Mouse (Mus musculus) heart, embryonic 10.5 days (tissue): ENCODE measurements around the gene Raly. TPM values are rescaled to one million over a fixed set of nuclear protein-coding genes. Genes with fewer than 3 reads are reported as not detected.

Experiments used
- DNase-seq: peaks from one replicate; pipeline ENCODE4 v3.0.0-alpha.2; 2017; ENCODE audit warnings: low spot score
- H3K27ac ChIP-seq: fragments of 300-500 bp; sonication (generic); 2 replicates; pipeline ENCODE4 v1.5.1; 2016; ENCODE audit warnings: mild to moderate bottlenecking
- H3K27me3 ChIP-seq: fragments of 300-500 bp; sonication (generic); 2 replicates; pipeline ENCODE4 v1.6.1; 2016; ENCODE audit warnings: mild to moderate bottlenecking; ENCODE audit not compliant: poor library complexity, insufficient read depth, severe bottlenecking
- H3K36me3 ChIP-seq: fragments of 300-500 bp; sonication (generic); 2 replicates; pipeline ENCODE4 v1.6.1; 2016; ENCODE audit warnings: mild to moderate bottlenecking, moderate library complexity
- H3K4me1 ChIP-seq: fragments of 300-500 bp; sonication (generic); 2 replicates; pipeline ENCODE4 v1.6.1; 2016; ENCODE audit warnings: mild to moderate bottlenecking
- H3K4me3 ChIP-seq: fragments of 300-500 bp; sonication (generic); 2 replicates; pipeline ENCODE4 v1.5.1; 2016; ENCODE audit warnings: mild to moderate bottlenecking, moderate library complexity
- H3K9me3 ChIP-seq: fragments of 300-500 bp; sonication (generic); 2 replicates; pipeline ENCODE4 v1.6.1; 2016; ENCODE audit warnings: mild to moderate bottlenecking, moderate library complexity
- WGBS: fragments of 180-500 bp; shearing (Covaris S2); methylation state at CpG from one replicate; pipeline ENCODE4 v1.1.7; 2016; 5-methylcytosine and 5-hydroxymethylcytosine counted together
- polyA plus RNA-seq: library from polyadenylated mRNA; unstranded; fragments of >200 nt; fragmentation: Nextera tagmentation; extraction: Ambion mirVana; gene quantifications from 2 replicates; pipeline ENCODE4 v1.2.1, GENCODE M21; 2016

Gene Raly
- 36.3 and 48.9 TPM in 2 replicates for polyA plus RNA-seq

DNA sequence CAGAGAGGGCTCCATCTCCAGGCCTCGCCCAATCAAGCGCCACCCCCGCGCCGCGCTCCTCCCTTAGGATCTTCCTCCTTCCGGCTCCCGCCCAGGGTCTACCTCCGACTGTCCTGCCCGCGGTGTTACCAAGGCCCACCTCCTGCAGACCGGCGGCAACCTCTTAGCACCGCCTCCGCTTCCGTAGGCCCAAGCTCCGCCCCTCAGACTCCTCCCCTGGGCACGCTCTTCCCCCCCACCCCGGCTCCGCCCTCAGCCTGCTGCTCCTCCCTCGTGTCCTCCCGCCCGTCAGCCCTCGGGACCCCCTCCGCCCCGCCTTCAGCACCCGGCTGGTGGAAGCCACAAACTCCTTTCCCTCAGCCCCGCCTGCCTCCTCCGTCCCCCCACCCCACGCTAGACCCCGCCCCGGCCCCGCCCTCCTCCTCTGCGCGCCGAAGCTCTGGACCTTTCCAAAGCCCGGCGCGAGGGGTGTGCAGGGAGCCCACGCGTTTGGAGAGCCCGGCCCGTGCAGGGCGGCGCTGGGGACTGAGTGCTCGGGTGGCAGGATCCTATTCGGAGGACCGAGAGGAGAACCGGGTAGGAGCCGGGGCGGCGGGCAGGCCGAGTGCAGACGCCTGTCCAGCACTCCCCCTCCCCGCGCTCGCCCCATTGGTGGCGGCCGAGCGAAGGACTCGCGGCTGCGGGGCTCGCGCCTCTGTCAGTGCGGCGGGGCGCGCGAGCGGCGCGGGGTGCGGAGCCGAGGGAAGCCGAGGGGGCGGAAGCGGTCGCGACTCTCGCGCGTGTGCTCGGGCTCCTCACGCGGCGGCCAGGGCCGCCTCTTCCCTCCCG lies at the start of gene Raly, which contains the start of gene a:
Gene Raly (plus strand): TSS at position 441 of the 828 bp plus-strand sequence.
Gene a (plus strand): TSS at position 747 of the 828 bp plus-strand sequence.
- Histone ChIP-seq H3K4me3 (peak within 1 kb of the TSS; percentile 89), H3K9me3 (no peaks in the 10 kb centered on the region), H3K27me3 (no peaks in the 10 kb centered on the region), H3K36me3 (no peaks in the 10 kb centered on the region), H3K4me1 (peaks cover 60% of the 10 kb centered on the region), H3K27ac (peak within 1 kb of the TSS; percentile 98)
- under 1% methylated on average over 89 of the region's 89 CpGs for WGBS
- DNase-seq: peak; percentile 100

DNA sequence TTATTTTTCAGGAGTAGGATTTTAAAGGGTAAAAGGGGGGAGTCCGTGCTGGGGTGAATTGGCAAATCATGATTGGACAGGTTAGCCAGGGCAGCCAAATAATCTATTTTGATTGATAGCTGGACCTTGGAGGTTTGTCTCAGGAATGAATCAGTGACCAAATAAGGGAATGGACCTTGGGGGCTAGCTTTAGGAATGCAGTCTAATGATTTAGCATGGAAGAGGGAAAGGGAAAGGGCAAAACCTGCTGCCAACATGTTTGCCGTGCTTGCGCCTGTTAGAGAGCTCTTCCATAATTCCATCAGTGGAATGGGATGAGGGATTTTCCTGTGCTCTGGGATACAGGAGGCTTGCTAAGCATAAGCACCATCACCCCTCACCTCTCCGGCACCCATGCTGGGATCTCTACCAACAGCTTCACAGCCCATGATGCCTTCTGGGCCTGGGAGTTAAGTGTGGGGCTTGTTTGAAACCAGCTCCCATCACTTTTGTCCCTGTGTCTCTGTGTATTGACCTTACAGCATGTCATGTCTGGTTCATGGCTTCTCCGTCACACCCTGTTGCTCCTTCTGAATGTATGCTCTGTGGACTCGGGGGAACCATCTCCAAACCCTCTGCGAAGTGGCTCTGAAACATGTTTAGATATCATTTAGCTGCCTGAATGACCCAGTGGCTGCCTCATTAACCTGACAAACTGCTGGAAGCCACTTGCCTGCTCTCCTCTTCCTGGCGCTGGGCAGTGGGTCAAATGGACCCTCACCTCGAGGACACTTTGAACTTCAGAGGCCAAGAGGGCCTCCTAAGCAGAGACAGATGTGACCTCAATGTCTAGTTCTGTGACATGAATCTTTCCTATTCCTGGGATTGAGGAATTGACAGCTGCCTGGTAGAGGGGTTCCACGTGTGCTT lies 47.7 kb upstream of the Raly start:
- Histone ChIP-seq H3K27me3 (no peaks in the 10 kb centered on the region), H3K9me3 (no peaks in the 10 kb centered on the region), H3K27ac (no peak overlapping the region), H3K4me1 (peaks cover 8% of the 10 kb centered on the region; the same call in 1 of the 2 replicates), H3K36me3 (no peaks in the 10 kb centered on the region), H3K4me3 (no peak overlapping the region)
- 69% methylated on average over 10 of the region's 10 CpGs for WGBS
- DNase-seq: no peak

DNA sequence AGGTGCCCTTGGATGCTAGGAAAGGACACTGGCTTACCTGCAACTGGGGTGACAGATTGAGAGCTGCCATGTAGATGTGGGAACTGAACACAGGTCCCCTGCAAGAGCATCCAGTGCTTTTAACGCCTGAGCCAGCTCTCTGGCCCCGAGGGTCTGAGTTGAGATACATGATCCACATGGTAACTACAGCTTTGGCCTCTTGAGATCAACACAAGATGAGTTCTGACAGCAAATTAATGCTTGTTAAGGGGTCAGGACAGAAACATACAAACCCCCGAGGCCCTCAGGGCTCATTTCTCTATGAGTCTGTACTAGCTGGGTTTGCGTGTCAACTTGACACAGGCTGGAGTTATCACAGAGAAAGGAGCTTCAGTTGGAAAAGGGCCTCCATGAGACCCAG lies 47.0 kb upstream of the Raly start:
- Histone ChIP-seq H3K4me1 (peaks cover 8% of the 10 kb centered on the region; the same call in 1 of the 2 replicates), H3K4me3 (no peak overlapping the region), H3K36me3 (no peaks in the 10 kb centered on the region), H3K9me3 (no peaks in the 10 kb centered on the region), H3K27ac (no peak overlapping the region), H3K27me3 (no peaks in the 10 kb centered on the region)
- no peak for DNase-seq
- 77% methylated on average over 4 of the region's 4 CpGs for WGBS

DNA sequence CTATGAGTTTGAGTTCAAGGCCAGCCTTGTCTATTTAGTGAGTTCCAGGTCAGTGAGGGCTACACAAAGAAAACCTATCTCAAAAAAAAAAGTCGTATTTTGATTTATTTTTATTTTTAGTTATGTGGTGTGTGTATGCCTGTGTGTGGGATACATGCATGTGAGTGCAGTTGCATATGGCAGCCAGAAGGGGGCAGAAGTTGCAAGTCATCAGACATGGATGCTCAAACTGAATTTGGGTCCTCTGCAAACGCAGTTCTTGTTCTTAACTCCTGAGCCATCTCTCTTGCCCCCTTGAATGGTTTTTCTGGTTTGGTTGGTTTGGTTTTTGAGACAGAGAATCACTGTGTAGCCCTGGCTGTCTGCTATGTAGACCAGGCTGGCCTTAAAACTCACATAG lies 42.5 kb upstream of the Raly start:
- DNase-seq: no peak
- Histone ChIP-seq H3K9me3 (no peaks in the 10 kb centered on the region), H3K4me3 (no peak overlapping the region), H3K36me3 (no peaks in the 10 kb centered on the region), H3K27ac (no peak overlapping the region), H3K4me1 (peaks cover 1% of the 10 kb centered on the region; the same call in 1 of the 2 replicates), H3K27me3 (no peaks in the 10 kb centered on the region)
- 82% methylated on average over 2 of the region's 2 CpGs for WGBS

DNA sequence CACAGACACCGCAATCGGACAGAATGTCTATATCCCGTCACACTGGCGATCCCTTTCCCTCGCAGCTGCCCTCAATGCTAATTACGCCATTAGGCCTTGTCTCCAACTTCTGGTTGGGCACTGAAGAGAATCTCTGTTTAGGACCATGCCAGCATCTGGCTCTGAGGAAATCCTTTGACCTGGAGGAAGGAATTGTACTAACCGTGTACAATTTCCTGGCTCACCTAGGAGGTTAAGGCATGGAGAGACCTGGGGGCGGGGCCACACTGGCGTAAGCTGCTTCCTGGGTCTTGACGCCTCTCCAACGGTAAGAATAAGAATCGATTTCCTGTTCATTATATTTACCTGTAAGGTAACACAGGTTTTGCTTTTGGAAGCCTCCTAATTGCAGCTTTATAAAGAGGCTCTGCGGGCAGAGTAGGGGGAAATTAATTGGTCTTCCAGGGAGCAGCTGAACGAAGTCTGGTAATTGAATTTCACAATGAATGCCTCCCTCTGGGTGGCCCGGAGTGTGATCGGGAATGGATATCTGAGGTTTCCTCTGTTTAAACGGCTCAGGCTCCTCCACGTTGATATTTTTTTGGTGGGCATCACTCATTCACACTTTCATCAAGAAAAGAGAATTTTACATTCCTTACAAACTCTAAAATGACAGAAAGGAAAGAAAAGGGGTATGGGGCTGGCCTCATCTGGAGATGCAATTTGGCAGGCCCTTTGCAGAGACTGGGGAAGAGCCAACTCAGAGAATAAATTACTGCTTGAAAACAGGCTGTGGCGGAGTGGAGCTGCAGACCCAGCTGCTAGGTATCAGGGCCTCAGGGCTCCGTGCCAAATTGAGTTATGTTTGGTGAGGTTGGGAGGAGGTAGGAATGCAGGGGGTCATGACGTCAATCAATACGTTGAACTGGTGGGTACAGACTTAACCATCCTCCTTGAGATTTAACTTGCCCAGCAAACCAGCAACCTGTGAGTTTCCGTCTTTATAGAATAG lies 41.6 kb upstream of the Raly start:
- H3K9me3 ChIP-seq: no peaks in the 10 kb centered on the region
- H3K36me3 ChIP-seq: no peaks in the 10 kb centered on the region
- H3K27me3 ChIP-seq: no peaks in the 10 kb centered on the region
- 67% methylated on average over 23 of the region's 23 CpGs for WGBS
- H3K4me1 ChIP-seq: no peaks in the 10 kb centered on the region
- DNase-seq: no peak
- no peak overlapping the region for H3K27ac ChIP-seq
- no peak overlapping the region for H3K4me3 ChIP-seq

DNA sequence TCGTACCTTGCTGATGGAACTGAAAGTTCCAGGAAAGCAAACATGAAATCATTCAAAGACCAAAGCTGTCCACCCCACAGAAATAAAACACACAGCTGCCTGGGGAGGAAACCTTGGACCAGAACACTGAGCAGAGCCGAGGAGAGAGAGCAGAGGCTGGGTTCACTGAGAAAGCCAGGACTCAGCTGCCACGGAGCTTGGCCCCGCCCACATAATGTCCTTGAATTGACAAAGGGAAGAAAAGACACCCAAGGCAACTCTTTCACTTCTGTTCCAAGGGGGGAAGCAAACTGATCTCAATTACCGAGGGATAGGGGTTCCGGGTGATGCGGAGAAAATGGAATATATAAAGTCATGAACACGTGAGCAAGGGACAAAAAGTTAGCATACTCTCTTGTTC lies 39.0 kb upstream of the Raly start:
- Histone ChIP-seq H3K36me3 (no peaks in the 10 kb centered on the region), H3K27me3 (no peaks in the 10 kb centered on the region), H3K4me1 (no peaks in the 10 kb centered on the region), H3K27ac (no peak overlapping the region), H3K4me3 (no peak overlapping the region), H3K9me3 (no peaks in the 10 kb centered on the region)
- DNase-seq: no peak
- WGBS: 67% methylated on average over 8 of the region's 8 CpGs

DNA sequence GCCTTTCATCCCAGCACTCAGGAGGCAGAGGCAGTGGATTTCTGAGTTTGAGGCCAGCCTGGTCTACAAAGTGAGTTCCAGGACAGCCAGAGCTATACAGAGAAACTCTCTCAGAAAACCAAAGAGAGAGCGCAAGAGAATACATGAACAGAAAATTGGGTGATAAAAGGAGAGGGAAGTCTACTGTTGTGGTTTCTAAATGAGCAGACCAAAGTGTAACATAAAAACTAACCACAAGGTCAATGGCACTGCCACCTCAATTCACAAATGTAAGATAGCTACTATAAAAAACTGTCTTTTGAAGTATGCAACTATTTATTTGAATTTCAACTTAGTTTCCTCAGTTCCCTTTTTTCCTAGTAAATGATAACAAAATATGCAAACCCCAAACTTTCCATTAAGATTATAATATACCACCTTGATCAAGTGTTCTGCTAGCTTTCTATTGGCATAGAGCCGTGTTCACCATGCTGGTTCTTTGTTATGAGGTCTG lies 36.8 kb upstream of the Raly start:
- Histone ChIP-seq H3K4me3 (no peak overlapping the region), H3K9me3 (no peaks in the 10 kb centered on the region), H3K36me3 (no peaks in the 10 kb centered on the region), H3K27ac (no peak overlapping the region), H3K4me1 (no peaks in the 10 kb centered on the region), H3K27me3 (no peaks in the 10 kb centered on the region)
- 86% methylated on average over 2 of the region's 2 CpGs for WGBS
- DNase-seq: no peak

DNA sequence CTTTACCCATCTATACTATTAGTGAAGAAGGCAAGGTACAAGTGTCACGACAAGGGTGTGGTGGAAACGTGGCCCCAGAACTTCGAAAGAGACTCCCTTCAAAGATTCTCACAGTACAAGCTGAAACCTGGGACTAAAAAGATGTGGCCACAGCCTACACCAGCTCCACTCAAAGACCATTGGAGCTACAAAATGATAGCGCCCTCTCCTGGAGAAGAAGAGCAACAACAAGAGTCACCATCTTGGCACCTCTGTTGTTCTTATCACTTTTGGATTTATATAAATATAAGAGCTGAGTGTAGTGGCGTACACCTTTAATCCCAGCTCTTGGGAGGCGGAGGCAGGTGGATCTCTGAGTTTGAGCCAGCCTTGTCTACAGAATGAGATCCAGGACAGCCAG lies 35.1 kb upstream of the Raly start:
- 57% methylated on average over 6 of the region's 6 CpGs for WGBS
- no peak for DNase-seq
- Histone ChIP-seq H3K27me3 (no peaks in the 10 kb centered on the region), H3K36me3 (no peaks in the 10 kb centered on the region), H3K4me1 (no peaks in the 10 kb centered on the region), H3K27ac (no peak overlapping the region), H3K9me3 (no peaks in the 10 kb centered on the region), H3K4me3 (no peak overlapping the region)

DNA sequence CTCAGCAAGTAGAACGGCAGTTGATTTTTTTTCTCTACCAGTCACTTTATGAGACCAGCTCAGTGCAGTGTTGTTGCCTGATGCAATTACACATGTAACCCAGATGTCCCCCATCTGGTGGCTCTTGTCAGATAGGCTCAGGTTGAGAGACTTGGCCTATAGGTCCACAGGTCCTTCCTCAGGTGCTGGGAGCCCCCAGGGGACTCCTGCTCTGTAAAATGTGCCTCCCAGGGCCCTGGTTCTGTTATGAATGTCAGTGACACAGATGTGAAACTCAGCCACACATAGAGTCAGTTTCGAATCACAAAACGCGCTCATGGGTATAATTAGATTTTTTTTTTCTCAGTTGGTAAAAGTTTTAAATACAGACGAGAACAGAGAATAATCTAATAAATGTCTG lies 33.2 kb upstream of the Raly start:
- H3K27me3 ChIP-seq: no peaks in the 10 kb centered on the region
- H3K36me3 ChIP-seq: no peaks in the 10 kb centered on the region
- H3K4me3 ChIP-seq: no peak overlapping the region
- DNase-seq: no peak
- no peaks in the 10 kb centered on the region for H3K9me3 ChIP-seq
- 90% methylated on average over 5 of the region's 5 CpGs for WGBS
- H3K27ac ChIP-seq: no peak overlapping the region
- peaks cover 4% of the 10 kb centered on the region; the same call in 1 of the 2 replicates for H3K4me1 ChIP-seq

DNA sequence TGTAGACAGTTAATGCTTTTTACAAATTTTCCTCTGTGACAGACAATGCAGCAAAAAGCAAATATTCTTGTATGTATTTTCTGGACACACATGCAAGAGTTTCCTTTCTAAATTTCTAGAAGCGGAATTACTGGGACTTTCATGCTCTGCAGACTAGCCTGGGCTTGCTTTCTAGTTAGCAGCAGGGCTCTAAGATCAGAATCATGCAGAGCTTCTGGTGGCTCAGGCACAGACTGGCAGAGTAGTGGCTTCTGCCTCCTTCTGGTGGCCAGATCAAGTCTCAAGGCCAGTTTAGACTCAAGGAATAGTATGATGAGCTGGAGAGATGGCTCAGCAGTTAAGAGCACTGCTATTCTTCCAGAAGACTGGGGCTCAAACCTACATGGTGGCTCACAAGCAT lies 32.4 kb upstream of the Raly start:
- peaks cover 10% of the 10 kb centered on the region for H3K4me1 ChIP-seq
- no peaks in the 10 kb centered on the region for H3K36me3 ChIP-seq
- 79% methylated on average over 1 of the region's 1 CpGs for WGBS
- no peak for DNase-seq
- H3K27me3 ChIP-seq: no peaks in the 10 kb centered on the region
- H3K27ac ChIP-seq: no peak overlapping the region
- H3K4me3 ChIP-seq: no peak overlapping the region
- H3K9me3 ChIP-seq: no peaks in the 10 kb centered on the region

DNA sequence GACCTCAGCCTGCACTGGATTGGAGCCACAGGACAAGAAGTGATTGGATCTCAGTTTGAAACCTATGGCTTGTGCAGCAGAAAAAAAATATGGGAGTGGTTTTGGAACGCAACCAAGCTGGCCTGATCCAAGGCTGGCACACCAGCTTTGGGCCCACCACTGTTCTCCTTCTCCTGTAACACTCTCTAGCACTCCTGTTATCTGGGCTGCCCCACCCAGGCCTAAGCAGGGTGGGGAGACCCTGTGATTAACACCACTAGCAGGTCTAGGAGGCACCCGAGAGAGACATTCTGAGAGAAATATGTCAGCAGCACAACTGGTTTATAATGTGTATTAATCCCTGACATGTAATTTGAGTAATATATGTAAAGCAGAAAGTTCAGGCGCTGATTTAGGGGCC lies 27.7 kb upstream of the Raly start:
- H3K4me1 ChIP-seq: peaks cover 25% of the 10 kb centered on the region

More for the DNA sequence above, 27.7 kb upstream of the Raly start:
- H3K4me3 ChIP-seq: no peak overlapping the region
- no peaks in the 10 kb centered on the region for H3K9me3 ChIP-seq
- H3K27me3 ChIP-seq: no peaks in the 10 kb centered on the region
- WGBS: 67% methylated on average over 3 of the region's 3 CpGs
- 0 out of 2 replicates have a peak overlapping the region, but pooled peaks have one; percentile 18 for H3K27ac ChIP-seq
- DNase-seq: no peak
- no peaks in the 10 kb centered on the region for H3K36me3 ChIP-seq
